Mouse (Mus musculus) forebrain, embryonic 15.5 days (tissue): ENCODE data around the gene Tuba1a. TPM values are rescaled to one million over a fixed set of nuclear protein-coding genes. Genes with fewer than 3 reads are reported as not detected.
"Not testable (repeated sequence)": the region's sequence is repeated elsewhere in the genome, so short reads cannot be mapped to it uniquely, and the experiment has no call there.

Source experiments
- ATAC-seq: fragments of 200-750 bp; cut with Nextera tagmentation; replicated peaks from 2 replicates; pipeline ENCODE4 v1.8.0; 2017; ENCODE audit warnings: mild to moderate bottlenecking, moderate TSS enrichment, moderate library complexity
- H3K27ac ChIP-seq: fragments of 300-500 bp; sonication (generic); replicated peaks from 2 replicates; pipeline ENCODE4 v1.5.1; 2015; ENCODE audit warnings: mild to moderate bottlenecking, inconsistent platforms
- H3K27me3 ChIP-seq: fragments of 300-500 bp; sonication (generic); 2 replicates; pipeline ENCODE4 v1.6.1; 2015; ENCODE audit warnings: inconsistent platforms
- H3K36me3 ChIP-seq: fragments of 300-500 bp; sonication (generic); 2 replicates; pipeline ENCODE4 v1.6.1; 2015; ENCODE audit warnings: mild to moderate bottlenecking, inconsistent platforms
- H3K4me1 ChIP-seq: fragments of 300-500 bp; sonication (generic); 2 replicates; pipeline ENCODE4 v1.6.1; 2015; ENCODE audit warnings: inconsistent platforms
- H3K4me2 ChIP-seq: fragments of 300-500 bp; sonication (generic); replicated peaks from 2 replicates; pipeline ENCODE4 v1.6.1; 2015; ENCODE audit warnings: mild to moderate bottlenecking, inconsistent platforms
- H3K4me3 ChIP-seq: fragments of 300-500 bp; sonication (generic); 2 replicates; pipeline ENCODE4 v1.5.1; 2015; ENCODE audit warnings: mild to moderate bottlenecking, inconsistent platforms
- H3K9ac ChIP-seq: fragments of 300-500 bp; sonication (generic); replicated peaks from 2 replicates; pipeline ENCODE4 v1.6.1; 2015; ENCODE audit warnings: mild to moderate bottlenecking, inconsistent platforms
- H3K9me3 ChIP-seq: fragments of 300-500 bp; sonication (generic); 2 replicates; pipeline ENCODE4 v1.6.1; 2016; ENCODE audit warnings: inconsistent platforms
- WGBS: fragments of 180-500 bp; shearing (Covaris S2); methylation state at CpG from one replicate; pipeline ENCODE4 v1.1.7; 2015; ENCODE audit warnings: mixed read lengths; 5-methylcytosine and 5-hydroxymethylcytosine counted together
- polyA plus RNA-seq: library from polyadenylated mRNA; unstranded; fragments of >200 nt; fragmentation: Nextera tagmentation; extraction: Ambion mirVana; gene quantifications from 2 replicates; pipeline ENCODE4 v1.2.1, GENCODE M21; 2015

The Tuba1a gene
- polyA plus RNA-seq, 1 experiment from 2014 or later: 15,115 TPM

DNA sequence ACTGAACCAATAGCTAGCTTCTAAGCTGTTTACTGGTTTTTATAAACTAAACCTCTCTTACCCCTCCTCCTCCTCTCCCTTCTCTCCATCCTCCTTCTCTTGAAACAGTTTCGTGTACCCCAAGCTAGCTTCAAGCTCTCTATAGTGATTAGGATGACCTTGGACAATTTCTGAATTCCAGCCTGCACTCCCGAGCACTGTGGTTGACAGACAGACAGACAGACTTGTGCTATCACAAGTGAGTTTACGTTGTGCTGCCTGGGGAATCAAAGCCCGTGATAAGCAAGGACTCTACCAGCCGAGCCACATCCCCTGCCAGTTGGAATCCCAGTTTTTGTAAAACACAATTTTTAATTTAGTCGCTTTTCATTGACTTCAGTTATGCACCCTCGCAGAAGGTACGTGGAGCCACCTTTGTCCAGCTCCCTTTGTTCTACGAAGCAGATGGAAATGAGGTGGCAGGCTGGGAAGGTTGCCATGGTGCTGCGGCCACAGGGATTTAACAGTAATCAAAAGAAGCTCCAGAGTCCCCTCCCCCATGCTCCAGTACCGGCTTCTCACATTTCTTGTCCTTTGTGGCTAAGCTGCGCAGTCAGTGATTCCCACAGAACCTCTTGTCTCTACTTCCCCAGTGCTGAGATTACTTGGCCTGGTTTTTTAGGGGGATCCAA lies 15.3 kb upstream of the Tuba1a start:
- peak; percentile 76 for ATAC-seq
- Histone ChIP-seq H3K9me3 (no peaks in the 10 kb centered on the region), H3K27me3 (no peaks in the 10 kb centered on the region), H3K27ac (peak overlapping the region; percentile 95), H3K36me3 (no peaks in the 10 kb centered on the region), H3K4me1 (peaks cover 44% of the 10 kb centered on the region), H3K4me3 (0 out of 2 replicates have a peak overlapping the region, but pooled peaks have one; percentile 3), H3K9ac (peak overlapping the region; percentile 40), H3K4me2 (peak overlapping the region; percentile 33)
- 2% methylated on average over 12 of the region's 12 CpGs for WGBS

DNA sequence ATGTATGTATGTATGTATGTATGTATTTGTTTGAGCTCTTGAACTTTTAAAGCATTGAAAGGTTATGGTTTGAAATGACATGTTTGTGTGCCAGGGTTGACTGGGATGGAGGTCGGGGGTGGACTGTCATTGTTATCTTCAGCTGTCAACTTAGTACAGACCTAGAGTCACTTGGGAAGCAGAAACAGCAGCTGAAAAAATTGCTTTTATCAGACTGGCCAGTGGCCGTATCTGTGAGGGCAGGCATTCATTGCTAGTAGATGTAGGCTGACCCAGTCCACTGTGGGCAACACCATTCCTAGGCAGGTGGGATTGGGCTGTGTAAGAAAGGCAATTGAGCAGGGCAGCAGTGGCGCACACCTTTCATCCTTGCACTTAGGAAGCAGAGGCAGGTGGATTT lies 6.0 kb upstream of the Tuba1a start:
- WGBS: 92% methylated on average over 3 of the region's 3 CpGs
- no peak for ATAC-seq

DNA sequence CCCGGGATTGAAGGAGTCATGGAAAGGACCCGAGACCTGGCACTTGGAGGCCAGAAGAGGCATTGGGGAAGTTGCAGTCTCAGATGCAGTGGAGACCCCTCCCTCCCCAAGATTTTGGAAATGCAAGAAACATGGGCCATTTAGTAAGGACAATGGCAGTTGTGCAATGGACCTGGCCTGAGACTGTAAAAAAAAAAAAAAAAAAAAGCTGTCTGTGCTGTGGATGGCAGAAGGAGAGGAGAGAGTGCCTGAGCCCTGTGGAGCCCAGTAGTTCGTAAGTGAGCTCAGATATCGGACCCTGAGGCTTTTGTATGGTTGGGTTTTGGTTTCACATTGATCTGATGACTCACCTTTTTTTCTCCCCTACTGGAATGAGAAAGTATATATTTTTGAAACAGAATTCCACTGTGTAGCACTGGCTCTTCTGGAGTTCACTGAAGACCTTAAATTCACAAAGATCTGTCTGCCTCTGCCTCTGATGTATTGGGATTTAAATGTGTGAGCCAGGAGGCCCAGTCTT lies 5.5 kb upstream of the Tuba1a start:
- Histone ChIP-seq H3K4me3 (no peak overlapping the region), H3K36me3 (no peaks in the 10 kb centered on the region), H3K9ac (no peak overlapping the region), H3K4me2 (no peak overlapping the region), H3K27ac (no peak overlapping the region), H3K27me3 (no peaks in the 10 kb centered on the region), H3K9me3 (no peaks in the 10 kb centered on the region), H3K4me1 (peaks cover 9% of the 10 kb centered on the region; the same call in 1 of the 2 replicates)
- WGBS: 89% methylated on average over 4 of the region's 4 CpGs
- ATAC-seq: no peak

More for the DNA sequence above, 6.0 kb upstream of the Tuba1a start:
- Histone ChIP-seq H3K27ac (no peak overlapping the region), H3K4me3 (no peak overlapping the region), H3K9me3 (no peaks in the 10 kb centered on the region), H3K4me2 (no peak overlapping the region), H3K4me1 (peaks cover 9% of the 10 kb centered on the region; the same call in 1 of the 2 replicates), H3K36me3 (no peaks in the 10 kb centered on the region), H3K9ac (no peak overlapping the region), H3K27me3 (no peaks in the 10 kb centered on the region)

DNA sequence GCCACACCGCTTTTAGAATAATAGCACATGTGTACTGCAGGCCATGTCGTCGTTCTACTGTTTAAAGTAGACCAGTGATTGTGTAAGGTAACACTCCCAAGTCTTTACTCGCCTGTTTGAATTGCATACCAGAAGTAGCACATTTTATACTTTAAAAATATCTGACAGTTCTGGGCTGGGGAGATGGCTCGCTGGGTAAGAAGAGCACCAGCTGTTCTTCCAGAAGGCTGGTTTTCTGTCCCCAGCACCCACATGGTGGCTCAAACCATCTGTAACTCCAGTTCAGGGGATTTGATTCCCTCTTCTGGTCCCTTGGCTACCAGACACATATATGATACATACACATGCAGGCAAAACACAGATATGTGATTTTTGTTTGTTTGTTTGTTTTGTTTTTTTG lies 4.0 kb upstream of the Tuba1a start:
- no peaks in the 10 kb centered on the region for H3K36me3 ChIP-seq
- no peak for ATAC-seq
- no peak overlapping the region for H3K9ac ChIP-seq
- peak overlapping the region; percentile 31; the same call in 1 of the 2 replicates for H3K27ac ChIP-seq
- no peaks in the 10 kb centered on the region for H3K9me3 ChIP-seq
- no peaks in the 10 kb centered on the region for H3K27me3 ChIP-seq
- 85% methylated on average over 5 of the region's 5 CpGs for WGBS
- peaks cover 9% of the 10 kb centered on the region; the same call in 1 of the 2 replicates for H3K4me1 ChIP-seq
- H3K4me3 ChIP-seq: no peak overlapping the region
- no peak overlapping the region for H3K4me2 ChIP-seq

DNA sequence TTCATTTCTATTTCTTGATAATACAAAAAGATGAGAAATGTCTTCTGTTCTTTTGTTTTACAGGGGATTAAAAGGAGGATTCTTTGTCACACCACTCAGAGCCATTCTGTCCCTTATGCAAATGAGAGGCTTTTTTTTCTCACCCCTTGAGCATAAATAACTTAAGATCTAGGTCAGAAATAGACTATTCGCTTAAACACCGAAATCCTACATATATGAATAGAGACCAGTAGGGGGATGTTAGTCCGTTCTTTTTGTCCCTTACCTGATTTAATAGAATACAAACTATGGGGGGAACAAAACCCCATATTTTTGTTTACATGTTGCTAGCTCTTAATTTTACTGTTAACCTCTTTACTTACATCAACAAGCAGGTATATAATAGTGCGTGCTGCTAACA lies 2.5 kb upstream of the Tuba1a start:
- Histone ChIP-seq H3K4me2 (peak overlapping the region; percentile 70), H3K27ac (peak overlapping the region; percentile 98), H3K4me1 (peaks cover 9% of the 10 kb centered on the region; the same call in 1 of the 2 replicates), H3K27me3 (no peaks in the 10 kb centered on the region), H3K9ac (peak overlapping the region; percentile 100; the same call in 1 of the 2 replicates), H3K36me3 (peaks cover 2% of the 10 kb centered on the region; the same call in 1 of the 2 replicates), H3K4me3 (peak overlapping the region; percentile 98; the same call in 1 of the 2 replicates), H3K9me3 (no peaks in the 10 kb centered on the region)
- 46% methylated on average over 4 of the region's 4 CpGs for WGBS
- ATAC-seq: no peak

DNA sequence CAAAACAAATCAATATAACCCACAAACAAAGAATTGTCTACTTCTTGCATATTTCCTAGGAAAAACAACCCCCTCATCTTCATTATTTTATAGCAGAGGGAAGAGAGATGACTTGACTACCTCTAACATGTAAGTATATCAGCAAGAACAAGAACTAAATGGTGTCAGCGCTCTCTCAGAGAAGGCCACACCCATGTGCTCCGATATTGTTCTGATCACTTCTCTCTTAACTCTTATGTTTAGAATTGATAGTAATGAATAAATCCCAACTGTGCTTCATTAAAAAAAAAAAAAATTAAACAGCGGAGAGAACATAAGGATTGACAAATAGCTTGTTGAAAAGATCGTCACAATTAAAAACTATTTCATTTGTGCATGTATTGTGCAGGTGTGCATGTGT lies 1.8 kb upstream of the Tuba1a start:
- H3K27me3 ChIP-seq: no peaks in the 10 kb centered on the region
- no peak for ATAC-seq
- peaks cover 9% of the 10 kb centered on the region; the same call in 1 of the 2 replicates for H3K4me1 ChIP-seq
- 43% methylated on average over 4 of the region's 4 CpGs for WGBS
- peak overlapping the region; percentile 98 for H3K4me3 ChIP-seq
- H3K9me3 ChIP-seq: no peaks in the 10 kb centered on the region
- peak overlapping the region; percentile 98 for H3K27ac ChIP-seq
- peak overlapping the region; percentile 100 for H3K9ac ChIP-seq
- H3K36me3 ChIP-seq: peaks cover 3% of the 10 kb centered on the region; the same call in 1 of the 2 replicates
- peak overlapping the region; percentile 70 for H3K4me2 ChIP-seq

DNA sequence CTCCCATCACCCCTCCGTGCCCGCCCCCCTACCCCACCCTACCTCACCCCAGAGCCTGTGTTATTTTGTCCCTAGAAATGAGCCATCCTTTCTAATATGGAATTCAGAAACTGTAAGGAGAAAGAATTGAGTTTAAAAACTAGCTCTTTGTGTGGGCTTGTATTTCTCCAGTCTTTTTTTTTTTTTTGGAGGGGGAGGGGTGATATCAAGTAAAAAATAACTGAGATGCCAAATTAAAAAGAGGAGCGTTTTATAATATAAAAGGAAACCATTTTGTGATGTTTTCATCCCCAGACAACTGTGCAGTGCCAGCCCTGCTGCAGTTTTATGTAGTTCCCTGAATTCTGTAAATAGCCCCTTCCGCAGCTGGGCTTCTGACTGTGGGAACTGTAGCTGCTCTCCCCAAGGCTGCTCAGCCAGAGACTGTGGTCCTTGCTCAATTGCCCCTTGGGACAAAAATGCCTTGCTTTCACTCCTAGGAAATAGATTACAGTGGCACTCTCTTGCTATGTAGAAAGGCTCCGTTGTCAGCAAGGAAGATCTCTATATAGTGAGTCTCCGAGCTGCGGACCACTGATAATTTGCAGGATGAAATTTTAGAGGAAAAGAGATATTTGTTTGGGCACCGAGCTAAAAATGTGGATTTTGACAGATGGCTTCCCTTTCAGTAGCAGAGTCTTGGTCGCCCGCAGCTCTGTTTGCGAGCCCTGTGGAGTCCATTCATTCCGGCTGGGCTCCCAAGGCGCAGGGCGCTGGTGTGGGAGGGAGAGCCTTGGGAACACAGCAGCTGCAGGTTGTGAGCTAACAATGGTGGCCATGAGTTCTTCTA lies 1.1 kb upstream of the Tuba1a start:
- no peak for ATAC-seq

DNA sequence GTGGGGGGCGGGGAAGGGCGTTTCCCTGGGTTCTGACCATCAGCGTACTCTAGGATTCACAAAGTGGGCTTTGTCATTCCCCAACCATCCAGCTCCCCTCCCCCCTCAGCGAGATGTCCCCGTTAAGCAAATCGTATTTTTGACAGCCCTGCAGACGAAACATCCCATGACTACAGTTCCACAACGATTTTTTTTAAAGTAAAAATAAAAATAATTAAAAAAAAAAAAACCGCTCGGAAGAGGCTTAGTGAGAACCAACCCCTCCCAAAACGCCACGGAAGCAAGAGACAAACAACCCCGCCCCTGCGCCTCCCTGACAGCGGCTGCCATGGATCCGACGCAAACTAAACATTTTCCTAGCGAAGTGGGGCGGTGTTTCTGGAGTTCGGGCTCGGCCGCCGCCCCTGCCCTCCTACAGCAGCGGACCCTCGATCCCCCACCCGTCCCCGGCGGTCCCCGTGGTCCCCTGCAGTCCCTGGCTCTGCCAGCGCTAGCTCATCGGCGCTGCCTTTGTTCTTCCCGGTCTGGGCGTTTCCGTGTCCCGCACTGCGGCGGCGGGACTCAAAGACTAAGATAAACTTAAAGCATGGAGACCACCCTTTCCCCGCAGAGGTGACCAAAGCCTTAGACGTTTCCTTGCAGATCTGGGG lies 627 bp downstream of the Tuba1a start:
- Histone ChIP-seq H3K27ac (peak overlapping the region; percentile 98), H3K4me3 (peak overlapping the region; percentile 98), H3K36me3 (peaks cover 15% of the 10 kb centered on the region), H3K9ac (peak overlapping the region; percentile 100), H3K4me1 (peaks cover 25% of the 10 kb centered on the region), H3K9me3 (no peaks in the 10 kb centered on the region), H3K4me2 (peak overlapping the region; percentile 70), H3K27me3 (no peaks in the 10 kb centered on the region)
- ATAC-seq: peak; percentile 38
- WGBS: under 1% methylated on average over 41 of the region's 41 CpGs

More for the DNA sequence above, 1.1 kb upstream of the Tuba1a start:
- Histone ChIP-seq H3K27ac (peak overlapping the region; percentile 98), H3K4me2 (peak overlapping the region; percentile 70), H3K4me1 (peaks cover 10% of the 10 kb centered on the region), H3K9ac (peak overlapping the region; percentile 100), H3K36me3 (peaks cover 5% of the 10 kb centered on the region), H3K9me3 (no peaks in the 10 kb centered on the region), H3K4me3 (peak overlapping the region; percentile 98), H3K27me3 (no peaks in the 10 kb centered on the region)
- 2% methylated on average over 14 of the region's 14 CpGs for WGBS

DNA sequence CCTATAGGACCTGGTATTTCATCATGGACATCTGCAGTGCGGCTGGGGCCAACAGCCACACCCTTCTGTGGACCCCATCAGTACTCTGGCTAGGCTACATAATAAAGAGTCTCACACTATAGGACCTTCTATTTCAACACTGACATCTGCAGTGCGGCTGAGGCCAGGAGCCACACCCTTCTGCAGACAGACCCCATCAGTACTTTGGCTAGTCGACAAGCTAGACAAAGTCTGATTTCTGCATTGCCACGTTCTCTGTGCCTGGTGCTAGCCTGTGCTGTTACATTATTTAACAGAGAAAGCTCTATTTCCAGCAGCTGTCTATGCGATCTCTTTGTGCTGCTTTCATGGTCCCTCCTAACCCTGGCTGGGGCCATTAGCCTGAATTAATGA lies 1.4 kb downstream of the Tuba1a start:
- peak; percentile 18; the same call in 1 of the 2 replicates for ATAC-seq
- H3K36me3 ChIP-seq: peaks cover 15% of the 10 kb centered on the region
- peak overlapping the region; percentile 70 for H3K4me2 ChIP-seq
- H3K27me3 ChIP-seq: no peaks in the 10 kb centered on the region
- H3K4me3 ChIP-seq: peak overlapping the region; percentile 98
- peak overlapping the region; percentile 100 for H3K9ac ChIP-seq
- peaks cover 27% of the 10 kb centered on the region for H3K4me1 ChIP-seq
- WGBS: 2% methylated on average over 5 of the region's 5 CpGs
- peak overlapping the region; percentile 98 for H3K27ac ChIP-seq
- H3K9me3 ChIP-seq: no peaks in the 10 kb centered on the region

DNA sequence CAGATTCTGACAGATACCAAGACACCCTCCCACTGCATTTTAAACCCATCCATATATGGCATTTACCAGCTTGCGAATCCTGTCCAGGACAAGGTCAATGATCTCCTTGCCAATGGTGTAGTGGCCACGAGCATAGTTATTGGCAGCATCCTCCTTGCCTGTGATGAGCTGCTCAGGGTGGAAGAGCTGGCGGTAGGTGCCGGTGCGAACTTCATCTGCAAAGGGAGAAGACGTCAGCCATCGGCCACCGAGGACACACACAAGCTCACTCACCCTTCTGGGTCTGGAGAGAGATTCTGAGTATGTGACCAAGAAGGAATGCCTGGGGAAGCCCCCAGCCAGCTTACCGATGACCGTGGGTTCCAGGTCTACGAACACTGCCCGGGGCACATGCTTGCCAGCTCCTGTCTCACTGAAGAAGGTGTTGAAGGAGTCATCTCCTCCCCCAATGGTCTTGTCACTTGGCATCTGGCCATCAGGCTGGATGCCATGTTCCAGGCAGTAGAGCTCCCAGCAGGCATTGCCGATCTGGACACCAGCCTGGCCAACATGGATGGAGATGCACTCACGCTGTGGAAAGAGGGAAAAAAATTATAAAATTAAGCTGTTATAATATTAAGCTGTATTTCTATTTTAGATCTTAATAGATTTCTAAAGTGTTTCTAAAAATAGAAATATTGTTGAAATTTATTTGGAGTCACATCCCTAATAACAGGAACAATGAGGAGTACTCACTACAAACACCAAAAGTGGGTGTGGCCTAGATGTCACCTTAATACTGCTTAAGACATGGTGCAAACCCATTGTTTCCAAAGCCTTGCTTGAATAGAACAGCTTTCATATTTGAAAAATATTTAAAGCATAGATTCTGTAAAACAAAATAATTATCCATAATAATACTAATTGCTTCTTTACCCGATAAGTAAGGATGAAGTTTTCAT lies 2.1 kb downstream of the Tuba1a start:
- peak overlapping the region; percentile 70 for H3K4me2 ChIP-seq
- 61% methylated on average over 11 of the region's 15 CpGs for WGBS
- not testable (repeated sequence) for H3K9me3 ChIP-seq, ATAC-seq, H3K27me3 ChIP-seq
- H3K4me1 ChIP-seq: peaks cover 24% of the 10 kb centered on the region
- H3K27ac ChIP-seq: peak overlapping the region; percentile 98
- peaks cover 15% of the 10 kb centered on the region for H3K36me3 ChIP-seq
- H3K4me3 ChIP-seq: peak overlapping the region; percentile 98
- H3K9ac ChIP-seq: peak overlapping the region; percentile 100

DNA sequence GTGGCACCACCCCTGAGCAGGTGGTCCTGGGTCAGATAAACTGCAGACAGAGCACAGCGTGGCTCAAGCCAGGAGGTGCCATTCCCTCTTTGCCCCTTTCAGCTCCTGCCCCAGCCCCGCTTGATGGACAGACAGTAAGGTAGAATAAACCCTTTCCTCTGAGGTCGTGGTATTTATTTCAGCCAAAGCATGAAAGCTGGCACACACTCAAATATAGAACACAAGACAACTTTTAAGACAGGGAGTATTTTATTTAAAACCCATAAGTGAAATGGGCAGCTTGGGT lies 4.0 kb downstream of the Tuba1a start:
- no peak for ATAC-seq
- H3K27me3 ChIP-seq: no peaks in the 10 kb centered on the region
- H3K4me2 ChIP-seq: peak overlapping the region; percentile 71
- peak overlapping the region; percentile 40 for H3K4me3 ChIP-seq
- peak overlapping the region; percentile 51 for H3K9ac ChIP-seq
- WGBS: 43% methylated on average over 3 of the region's 3 CpGs
- H3K9me3 ChIP-seq: no peaks in the 10 kb centered on the region
- peaks cover 15% of the 10 kb centered on the region for H3K36me3 ChIP-seq
- peaks cover 18% of the 10 kb centered on the region for H3K4me1 ChIP-seq
- H3K27ac ChIP-seq: peak overlapping the region; percentile 48; the same call in 1 of the 2 replicates
